Mouse (Mus musculus): ENCODE measurements at regions not wholly inside any gene's neighbourhood (a gene's known extent, or its start where the extent isn't known, plus 50 kb on each side); places are given as distances from the start of the nearest gene placed in this dataset.

GRCm38 (mm10) chr8:42291392-42291791 lies 849.9 kb downstream of the Triml1 start:
- TF ChIP-seq CTCF (IDR thresholded peaks at IDR 0.05; ENCODE audit: insufficient read depth, low read depth, low read length): no peak
- TF ChIP-seq POLR2A (IDR thresholded peaks at IDR 0.05; ENCODE audit: insufficient read depth, low read depth, low read length): no peak

All from olfactory bulb, adult 2 months (tissue).